In genomic region chr1:57450241-57450640, GRCm38 (mm10) we compare ENCODE assay signal across 16 mouse cellular contexts.
"Had no signal": no experiment of that assay in that cellular context is flagged by ENCODE, and none has a peak within 500 bp of the region (broad histone marks: within the 10 kb centered on the region; RNA-seq: fewer than 3 reads in every experiment).

No protein-coding gene starts in this region.

- H3K4me1 ChIP-seq: neural tube, embryonic 13.5 days; neural tube, embryonic 15.5 days; stomach, embryonic 15.5 days had no signal

- H3K4me2 ChIP-seq: neural tube, embryonic 13.5 days; neural tube, embryonic 15.5 days; stomach, embryonic 15.5 days had no signal

- H3K9me3 ChIP-seq: neural tube, embryonic 13.5 days; neural tube, embryonic 15.5 days; stomach, embryonic 15.5 days had no signal

- H3K27ac ChIP-seq: neural tube, embryonic 13.5 days; neural tube, embryonic 15.5 days; stomach, embryonic 15.5 days; stomach, postnatal 0 days had no signal

- H3K36me3 ChIP-seq: neural tube, embryonic 13.5 days; neural tube, embryonic 15.5 days; stomach, embryonic 15.5 days had no signal

- H3K9ac ChIP-seq: neural tube, embryonic 13.5 days; neural tube, embryonic 15.5 days; stomach, embryonic 15.5 days had no signal

- H3K27me3 ChIP-seq: neural tube, embryonic 13.5 days; neural tube, embryonic 15.5 days; stomach, embryonic 15.5 days had no signal

- DNase-seq: retina, postnatal 1 day; right cerebral cortex, adult 18-20 months; right cerebral cortex, postnatal 14 days; right cerebral cortex, postnatal 25 days; right cerebral cortex, postnatal 4 days; spleen, adult 18-20 months; thymus, adult 18-20 months; thymus, adult 2 months; thymus, postnatal 14 days; thymus, postnatal 25 days; thymus, postnatal 36 days; thymus, postnatal 4 days had no signal

- H3K4me3 ChIP-seq: neural tube, embryonic 13.5 days; neural tube, embryonic 15.5 days; stomach, embryonic 15.5 days had no signal
